Mouse (Mus musculus) testis, adult 2 months (tissue): ENCODE data around the gene Hsd17b11.

ENCODE experiments used
- CTCF ChIP-seq: fragments of 200-500 bp; IDR thresholded peaks from 2 replicates; pipeline ENCODE4 v1.5.1; 2012; ENCODE audit warnings: low read depth, mild to moderate bottlenecking, inconsistent platforms, low read length, moderate library complexity; ENCODE audit not compliant: control insufficient read depth, insufficient read depth, insufficient replicate concordance
- POLR2A ChIP-seq: fragments of 200-500 bp; IDR thresholded peaks from 2 replicates; pipeline ENCODE4 v1.6.1; 2012; ENCODE audit warnings: low read depth, mild to moderate bottlenecking, inconsistent platforms, low read length, moderate library complexity; ENCODE audit not compliant: control insufficient read depth

DNA sequence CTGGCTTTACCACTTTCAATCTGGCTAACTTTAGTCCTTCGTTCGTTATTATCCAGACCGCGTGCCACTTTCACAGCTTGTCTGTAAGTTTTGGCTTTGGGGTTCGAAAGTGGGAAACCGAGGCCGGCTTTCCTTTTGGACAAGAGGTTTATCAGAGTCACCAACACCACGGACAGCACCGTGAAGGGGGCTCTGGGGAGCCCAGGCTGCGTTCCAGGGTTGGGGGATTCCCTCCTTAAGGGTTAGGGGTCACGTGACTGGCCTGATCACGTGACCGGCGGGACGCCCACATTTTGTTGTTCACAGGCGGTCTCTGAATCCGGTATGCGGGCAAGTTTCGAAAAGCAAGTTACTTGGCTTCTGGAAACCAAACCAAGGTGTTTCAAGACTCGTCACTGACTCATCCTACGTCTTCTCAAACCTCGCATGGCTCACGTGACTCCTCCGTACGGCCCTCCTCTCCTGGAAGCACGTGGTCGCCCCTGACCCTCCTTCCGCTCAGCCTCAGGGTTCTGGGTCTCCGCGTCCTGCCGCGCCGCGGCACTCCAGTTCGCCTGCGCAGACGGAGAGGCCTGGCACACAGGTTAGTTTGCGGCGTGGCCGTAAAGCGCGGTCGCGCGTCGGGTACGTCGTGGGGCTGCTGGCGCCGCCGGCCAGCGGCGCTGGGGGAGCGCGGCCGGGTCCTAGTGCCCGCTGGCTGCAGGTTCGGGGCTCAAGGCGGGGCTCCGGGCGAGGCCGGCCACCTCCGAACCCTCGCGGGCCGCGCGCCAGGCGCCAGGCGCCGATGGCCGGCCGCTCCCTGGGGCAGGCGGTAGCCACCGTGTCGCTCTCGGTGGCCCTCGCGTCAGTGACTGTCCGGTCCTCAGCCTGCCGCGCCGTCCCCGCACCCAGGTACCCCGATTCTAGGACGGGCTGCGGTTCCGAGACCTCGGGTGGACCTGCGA lies 24.8 kb upstream of the Hsd17b11 start, which contains the start of gene Nudt9:
- TF ChIP-seq CTCF = no peak
- peak; percentile 58 for TF ChIP-seq POLR2A
